Mouse (Mus musculus) heart, embryonic 10.5 days (tissue): ENCODE measurements around the gene Cyp2ab1. TPM values are rescaled to one million over a fixed set of nuclear protein-coding genes. Genes with fewer than 3 reads are reported as not detected.

Experiments used
- DNase-seq: peaks from one replicate; pipeline ENCODE4 v3.0.0-alpha.2; 2017; ENCODE audit warnings: low spot score
- H3K27ac ChIP-seq: fragments of 300-500 bp; sonication (generic); 2 replicates; pipeline ENCODE4 v1.5.1; 2016; ENCODE audit warnings: mild to moderate bottlenecking
- H3K27me3 ChIP-seq: fragments of 300-500 bp; sonication (generic); 2 replicates; pipeline ENCODE4 v1.6.1; 2016; ENCODE audit warnings: mild to moderate bottlenecking; ENCODE audit not compliant: poor library complexity, insufficient read depth, severe bottlenecking
- H3K36me3 ChIP-seq: fragments of 300-500 bp; sonication (generic); 2 replicates; pipeline ENCODE4 v1.6.1; 2016; ENCODE audit warnings: mild to moderate bottlenecking, moderate library complexity
- H3K4me1 ChIP-seq: fragments of 300-500 bp; sonication (generic); 2 replicates; pipeline ENCODE4 v1.6.1; 2016; ENCODE audit warnings: mild to moderate bottlenecking
- H3K4me3 ChIP-seq: fragments of 300-500 bp; sonication (generic); 2 replicates; pipeline ENCODE4 v1.5.1; 2016; ENCODE audit warnings: mild to moderate bottlenecking, moderate library complexity
- H3K9me3 ChIP-seq: fragments of 300-500 bp; sonication (generic); 2 replicates; pipeline ENCODE4 v1.6.1; 2016; ENCODE audit warnings: mild to moderate bottlenecking, moderate library complexity
- WGBS: fragments of 180-500 bp; shearing (Covaris S2); methylation state at CpG from one replicate; pipeline ENCODE4 v1.1.7; 2016; 5-methylcytosine and 5-hydroxymethylcytosine counted together
- polyA plus RNA-seq: library from polyadenylated mRNA; unstranded; fragments of >200 nt; fragmentation: Nextera tagmentation; extraction: Ambion mirVana; gene quantifications from 2 replicates; pipeline ENCODE4 v1.2.1, GENCODE M21; 2016

Cyp2ab1 gene
- polyA plus RNA-seq, 1 experiment from 2014 or later, result not detected

- H3K36me3 ChIP-seq, result 0 out of 2 replicates have a peak, but pooled peaks cover under 1% of the 10 kb centered on the region
- H3K9me3 ChIP-seq, result no peaks in the 10 kb centered on the region
- no peak overlapping the region for H3K27ac ChIP-seq
- no peak overlapping the region for H3K4me3 ChIP-seq
- H3K27me3 ChIP-seq, result no peaks in the 10 kb centered on the region
- 63% methylated on average over 5 of the region's 5 CpGs for WGBS
- no peaks in the 10 kb centered on the region for H3K4me1 ChIP-seq
- no peak for DNase-seq
Measured at GRCm38 (mm10) chr16:20323907-20324306, 1.3 kb downstream of the Cyp2ab1 start.

DNA sequence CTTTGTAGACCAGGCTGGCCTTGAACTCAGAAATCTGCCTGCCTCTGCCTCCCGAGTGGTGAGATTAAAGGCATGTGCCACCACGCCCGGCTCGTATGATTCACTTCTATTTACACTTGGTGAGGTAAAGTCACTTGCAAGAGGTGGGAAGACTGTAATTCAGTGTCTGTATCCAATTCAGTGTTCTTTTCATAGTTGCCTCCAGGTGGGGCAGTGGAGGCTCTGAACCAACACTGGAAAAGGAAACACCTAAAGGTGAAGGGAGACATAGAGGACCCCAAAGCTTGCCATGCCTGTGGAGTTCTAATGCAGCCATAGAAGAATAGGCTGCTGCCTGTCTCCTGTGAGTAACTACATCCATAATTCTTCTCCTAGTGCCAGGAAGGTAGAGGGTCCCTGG, 2.9 kb downstream of the Cyp2ab1 start:
- no peak overlapping the region for H3K27ac ChIP-seq
- no peaks in the 10 kb centered on the region for H3K9me3 ChIP-seq
- H3K27me3 ChIP-seq, result no peaks in the 10 kb centered on the region
- H3K4me1 ChIP-seq, result no peaks in the 10 kb centered on the region
- no peak overlapping the region for H3K4me3 ChIP-seq
- 77% methylated on average over 4 of the region's 4 CpGs for WGBS
- DNase-seq, result no peak
- H3K36me3 ChIP-seq, result no peaks in the 10 kb centered on the region

DNA sequence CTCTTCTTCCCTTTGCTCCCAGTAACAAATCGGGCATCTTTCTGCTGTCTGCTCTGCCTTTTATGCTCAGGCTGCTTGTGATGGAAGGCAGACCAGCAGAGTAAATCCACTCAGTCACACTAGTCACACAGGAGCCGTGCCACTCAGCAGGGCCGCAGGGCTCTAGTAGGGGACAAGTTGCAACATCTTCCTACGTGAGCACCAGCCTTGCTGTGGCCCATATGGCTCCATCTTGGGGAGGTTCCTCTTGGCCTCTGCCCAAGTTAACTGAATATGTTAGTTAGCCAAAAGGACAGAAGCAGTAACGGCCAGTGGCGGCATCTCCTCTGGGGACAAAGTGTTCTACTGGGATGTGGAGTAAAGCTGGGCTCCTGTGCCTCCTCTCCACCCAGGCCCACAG, 8.4 kb downstream of the Cyp2ab1 start:
- no peak for DNase-seq
- H3K9me3 ChIP-seq, result no peaks in the 10 kb centered on the region
- no peak overlapping the region for H3K4me3 ChIP-seq
- 83% methylated on average over 6 of the region's 6 CpGs for WGBS
- no peak overlapping the region for H3K27ac ChIP-seq
- H3K27me3 ChIP-seq, result no peaks in the 10 kb centered on the region
- no peaks in the 10 kb centered on the region for H3K36me3 ChIP-seq
- peaks cover 9% of the 10 kb centered on the region for H3K4me1 ChIP-seq

DNA sequence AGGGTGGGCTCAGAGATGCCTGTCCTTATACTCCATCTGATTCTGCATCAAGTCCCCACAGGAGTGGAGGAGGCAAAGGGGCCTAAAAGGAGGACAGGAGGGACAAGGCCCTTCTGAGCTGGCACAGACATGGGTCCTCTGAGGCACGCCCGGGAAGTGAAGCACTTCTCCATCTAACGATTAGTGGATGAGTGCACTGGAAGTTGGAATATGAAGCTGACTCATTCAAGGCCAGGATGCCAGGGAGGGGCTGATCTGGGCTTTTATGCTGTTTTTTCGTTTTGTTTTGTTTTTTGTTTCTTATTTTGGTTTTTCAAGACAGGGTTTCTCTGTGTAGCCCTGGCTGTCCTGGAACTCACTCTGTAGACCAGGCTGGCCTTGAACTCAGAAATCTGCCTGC, 9.9 kb downstream of the Cyp2ab1 start:
- DNase-seq, result no peak
- Histone ChIP-seq H3K9me3 (no peaks in the 10 kb centered on the region), H3K27me3 (no peaks in the 10 kb centered on the region), H3K36me3 (no peaks in the 10 kb centered on the region), H3K27ac (no peak overlapping the region), H3K4me3 (no peak overlapping the region), H3K4me1 (peaks cover 9% of the 10 kb centered on the region)
- WGBS, result 84% methylated on average over 4 of the region's 4 CpGs

DNA sequence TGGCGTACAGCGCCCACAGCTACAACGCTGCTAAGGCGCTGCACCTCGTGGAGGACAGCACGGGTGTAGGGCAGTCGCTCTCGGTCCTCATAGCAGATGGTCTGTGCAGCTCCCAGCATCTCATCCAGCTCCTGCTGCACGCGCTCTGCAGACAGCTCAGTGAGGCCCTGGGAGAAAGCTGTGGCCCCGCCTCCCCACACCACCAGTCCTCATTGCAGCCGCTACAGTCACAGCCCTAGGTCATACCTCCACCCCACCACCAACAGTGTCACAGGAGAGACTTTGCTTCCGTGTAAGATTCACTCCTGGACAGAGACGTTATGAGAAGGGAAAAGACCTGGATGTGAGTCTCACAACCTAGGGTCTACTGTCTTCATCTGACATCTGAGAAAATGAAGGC, 12.9 kb downstream of the Cyp2ab1 start:
- Histone ChIP-seq H3K27me3 (no peaks in the 10 kb centered on the region), H3K9me3 (no peaks in the 10 kb centered on the region), H3K27ac (no peak overlapping the region), H3K4me3 (no peak overlapping the region), H3K36me3 (no peaks in the 10 kb centered on the region), H3K4me1 (peaks cover 9% of the 10 kb centered on the region)
- 56% methylated on average over 14 of the region's 14 CpGs for WGBS
- no peak for DNase-seq

- WGBS, result under 1% methylated on average over 52 of the region's 52 CpGs
- Histone ChIP-seq H3K4me1 (peaks cover 22% of the 10 kb centered on the region), H3K27me3 (no peaks in the 10 kb centered on the region), H3K9me3 (no peaks in the 10 kb centered on the region), H3K27ac (peak within 1 kb of the TSS; percentile 95), H3K36me3 (peaks cover 13% of the 10 kb centered on the region), H3K4me3 (peak within 1 kb of the TSS; percentile 88)
- DNase-seq, result peak; percentile 93
Measured at GRCm38 (mm10) chr16:20301770-20302649, 23.2 kb downstream of the Cyp2ab1 start, which contains the start of gene Parl. TSS of gene Parl (minus strand) at chr16:20302387.

GRCm38 (mm10) chr16:20300076-20300475, 25.1 kb downstream of the Cyp2ab1 start:
- Histone ChIP-seq H3K4me3 (no peak overlapping the region), H3K4me1 (peaks cover 22% of the 10 kb centered on the region), H3K9me3 (no peaks in the 10 kb centered on the region), H3K27ac (no peak overlapping the region), H3K27me3 (no peaks in the 10 kb centered on the region), H3K36me3 (peaks cover 30% of the 10 kb centered on the region)
- WGBS, result 90% methylated on average over 2 of the region's 2 CpGs
- DNase-seq, result peak; percentile 56

GRCm38 (mm10) chr16:20280238-20280637, 45.0 kb downstream of the Cyp2ab1 start:
- no peaks in the 10 kb centered on the region for H3K27me3 ChIP-seq
- no peak for DNase-seq
- peaks cover 72% of the 10 kb centered on the region for H3K36me3 ChIP-seq
- no peak overlapping the region for H3K4me3 ChIP-seq
- no peaks in the 10 kb centered on the region for H3K9me3 ChIP-seq
- H3K4me1 ChIP-seq, result no peaks in the 10 kb centered on the region
- WGBS, result 82% methylated on average over 4 of the region's 4 CpGs
- no peak overlapping the region for H3K27ac ChIP-seq

DNA sequence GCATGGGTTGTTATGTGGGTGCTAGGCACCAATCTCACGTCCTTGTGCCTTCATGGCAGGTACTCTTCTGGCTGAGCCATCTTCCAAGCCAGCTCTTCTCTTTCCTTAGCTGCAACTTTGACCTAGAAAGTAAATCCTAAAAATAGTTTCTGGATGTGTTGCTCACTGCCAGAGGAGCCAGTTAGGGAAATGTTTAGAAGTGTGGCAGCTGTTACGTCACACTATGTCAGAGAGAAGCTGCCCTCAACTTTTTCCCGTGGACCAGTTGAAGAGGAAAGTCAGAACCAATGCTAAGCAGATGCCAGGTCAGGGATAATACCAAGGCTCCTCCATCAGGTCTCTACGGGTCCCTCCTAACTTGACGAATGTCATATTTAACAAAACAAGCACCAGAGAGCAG, 45.8 kb downstream of the Cyp2ab1 start:
- no peak for DNase-seq
- no peak overlapping the region for H3K27ac ChIP-seq
- 81% methylated on average over 5 of the region's 5 CpGs for WGBS
- H3K4me3 ChIP-seq, result no peak overlapping the region
- peaks cover 65% of the 10 kb centered on the region for H3K36me3 ChIP-seq
- no peaks in the 10 kb centered on the region for H3K9me3 ChIP-seq
- no peaks in the 10 kb centered on the region for H3K4me1 ChIP-seq
- H3K27me3 ChIP-seq, result no peaks in the 10 kb centered on the region

- H3K4me1 ChIP-seq, result peaks cover 18% of the 10 kb centered on the region
- H3K4me3 ChIP-seq, result no peak overlapping the region
- no peaks in the 10 kb centered on the region for H3K9me3 ChIP-seq
- WGBS, result 10% methylated on average over 3 of the region's 3 CpGs
- no peaks in the 10 kb centered on the region; the same call in 1 of the 2 replicates for H3K27me3 ChIP-seq
- peaks cover 5% of the 10 kb centered on the region for H3K36me3 ChIP-seq
- DNase-seq, result no peak
- H3K27ac ChIP-seq, result no peak overlapping the region
Measured at GRCm38 (mm10) chr16:20272994-20273393, 52.2 kb downstream of the Cyp2ab1 start.

DNA sequence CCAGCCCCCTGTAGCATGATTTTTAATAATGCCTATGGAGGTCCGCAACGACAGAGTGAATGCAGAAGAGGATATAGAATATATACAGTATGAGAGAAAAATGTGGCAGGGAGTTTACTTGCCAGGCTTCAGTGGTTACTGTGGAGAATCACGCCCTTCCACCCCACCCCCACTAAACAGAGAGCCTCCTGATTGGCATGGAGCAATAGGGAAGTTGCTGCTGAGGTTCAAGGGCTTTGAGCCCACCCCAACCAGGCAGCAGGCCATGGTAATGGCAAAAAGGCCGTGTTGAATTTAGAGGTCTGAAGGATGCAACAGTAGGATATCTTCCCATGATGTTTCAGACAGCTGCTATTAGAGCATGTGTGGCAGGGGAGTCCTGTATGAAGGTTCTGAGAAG, 53.9 kb downstream of the Cyp2ab1 start:
- WGBS, result 83% methylated on average over 4 of the region's 4 CpGs
- Histone ChIP-seq H3K4me3 (no peak overlapping the region), H3K27me3 (no peaks in the 10 kb centered on the region; the same call in 1 of the 2 replicates), H3K9me3 (no peaks in the 10 kb centered on the region), H3K4me1 (peaks cover 18% of the 10 kb centered on the region), H3K27ac (no peak overlapping the region), H3K36me3 (no peaks in the 10 kb centered on the region)
- no peak for DNase-seq

GRCm38 (mm10) chr16:20265089-20265488, 60.1 kb downstream of the Cyp2ab1 start:
- no peaks in the 10 kb centered on the region for H3K36me3 ChIP-seq
- H3K4me1 ChIP-seq, result no peaks in the 10 kb centered on the region
- H3K4me3 ChIP-seq, result no peak overlapping the region
- no peaks in the 10 kb centered on the region; the same call in 1 of the 2 replicates for H3K27me3 ChIP-seq
- 68% methylated on average over 7 of the region's 7 CpGs for WGBS
- no peak overlapping the region for H3K27ac ChIP-seq
- H3K9me3 ChIP-seq, result no peaks in the 10 kb centered on the region
- DNase-seq, result no peak
